In genomic region chr11:120231379-120231778, GRCm38 (mm10) we compare ENCODE assay signal across 8 mouse cellular contexts. TPM values are rescaled to one million over a fixed set of nuclear protein-coding genes. Genes with fewer than 3 reads are reported as not detected.
DNase-seq lines count a peak whose midpoint lies in the region; ATAC-seq and TF ChIP-seq lines count a peak whose summit lies in the region.

No protein-coding gene starts in this region.

- peak overlapping the region; percentile 96 for H3K27ac ChIP-seq in bone marrow macrophage, adult 2 months (ENCODE audit: insufficient read depth, low read depth, low read length)
- no peak overlapping the region for H3K27ac ChIP-seq in embryonic fibroblast, embryonic 13.5 days (ENCODE audit: insufficient read depth, low read length)
- H3K27ac ChIP-seq in kidney, embryonic 15.5 days: peak overlapping the region; percentile 96

- no peaks in the 10 kb centered on the region for H3K36me3 ChIP-seq in kidney, embryonic 15.5 days

- peak overlapping the region; percentile 90 for H3K4me2 ChIP-seq in kidney, embryonic 15.5 days

- TF ChIP-seq CTCF in bone marrow macrophage, adult 2 months (IDR thresholded peaks at IDR 0.05; ENCODE audit: low read depth, low read length): no peak
- no peak for TF ChIP-seq CTCF in embryonic fibroblast, embryonic 13.5 days (IDR thresholded peaks at IDR 0.05; ENCODE audit: borderline replicate concordance, insufficient read depth, low read length)

- peak; percentile 64 for ATAC-seq in kidney, embryonic 15.5 days (replicated peaks; ENCODE audit: low FRiP score)
- peak; percentile 49; the same call in 1 of the 2 replicates for ATAC-seq in monocyte, adult 5-6 weeks (replicated peaks; ENCODE audit: insufficient number of reproducible peaks, low FRiP score, low TSS enrichment, poor library complexity, severe bottlenecking)

- TF ChIP-seq POLR2A in bone marrow macrophage, adult 2 months (IDR thresholded peaks at IDR 0.05; ENCODE audit: borderline replicate concordance, low read depth, low read length): no peak
- peak; percentile 55; the same call in 1 of the 2 replicates for TF ChIP-seq POLR2A in embryonic fibroblast, embryonic 13.5 days (IDR thresholded peaks at IDR 0.05; ENCODE audit: low read depth, low read length)

- peak overlapping the region; percentile 89 for H3K4me3 ChIP-seq in bone marrow macrophage, adult 2 months (ENCODE audit: insufficient read depth, low read length)
- peak overlapping the region; percentile 81 for H3K4me3 ChIP-seq in embryonic fibroblast, embryonic 13.5 days (ENCODE audit: insufficient read depth, low read length)
- H3K4me3 ChIP-seq in kidney, embryonic 15.5 days (replicated peaks): peak overlapping the region; percentile 87

- no peaks in the 10 kb centered on the region for H3K27me3 ChIP-seq in kidney, embryonic 15.5 days

- DNase-seq in 3134 (ENCODE audit: extremely low read depth, insufficient read length, low spot score): peak; percentile 89
- DNase-seq in heart, adult 9 months (ENCODE audit: low spot score in 2 of 2): peak; percentile 99
- DNase-seq in liver: peak; percentile 97
- peak; percentile 89 to 95 for DNase-seq in spleen, postnatal 4 days (ENCODE audit: low spot score in 2 of 2)

- H3K4me1 ChIP-seq in bone marrow macrophage, adult 2 months (ENCODE audit: control insufficient read depth, insufficient read depth, low read length): peaks cover 15% of the 10 kb centered on the region
- peaks cover 10% of the 10 kb centered on the region; the same call in 1 of the 2 replicates for H3K4me1 ChIP-seq in embryonic fibroblast, embryonic 13.5 days (ENCODE audit: control insufficient read depth, insufficient read depth, low read length)
- H3K4me1 ChIP-seq in kidney, embryonic 15.5 days: peaks cover 47% of the 10 kb centered on the region

- 0% methylated on average over 26 of the region's 27 CpGs for WGBS in kidney, embryonic 15.5 days

- no peaks in the 10 kb centered on the region for H3K9me3 ChIP-seq in kidney, embryonic 15.5 days (replicated peaks)

- peak overlapping the region; percentile 97 for H3K9ac ChIP-seq in kidney, embryonic 15.5 days

RNA-seq across cellular contexts. Expression of gene Bahcc1, which starts 1.4 kb away (rescaled TPM):
- 5.2 and 5.7 TPM in 2 replicates for polyA plus RNA-seq in bone marrow macrophage, adult 2 months (2012; ENCODE audit: insufficient read depth, insufficient read length, missing spikeins)
- polyA plus RNA-seq in embryonic fibroblast, embryonic 13.5 days (2011; ENCODE audit: insufficient read length, low read depth, missing spikeins): 17.9 and 18.6 TPM in 2 replicates
- 11.8 and 14.1 TPM in 2 replicates for polyA plus RNA-seq in kidney, embryonic 15.5 days (2015; fragmentation: Nextera tagmentation; extraction: Ambion mirVana)
- total RNA-seq in monocyte, adult 5-6 weeks (2017): 0.68 to 0.85 TPM (median 0.76 TPM) in 3 replicates
